Mouse (Mus musculus) neural tube, embryonic 14.5 days (tissue): ENCODE results near the gene Afg1l. TPM values are rescaled to one million over a fixed set of nuclear protein-coding genes. Genes with fewer than 3 reads are reported as not detected.

Experiments used
- ATAC-seq: fragments of 200-750 bp; cut with Nextera tagmentation; 2 replicates; pipeline ENCODE4 v1.8.0; 2017; ENCODE audit warnings: low read depth, mild to moderate bottlenecking, moderate TSS enrichment, moderate library complexity
- H3K27ac ChIP-seq: fragments of 300-500 bp; sonication (generic); 2 replicates; pipeline ENCODE4 v1.5.1; 2014; ENCODE audit warnings: low read depth, mild to moderate bottlenecking, control low read depth, low read length, moderate library complexity, mixed read lengths
- H3K27me3 ChIP-seq: fragments of 300-500 bp; sonication (generic); 2 replicates; pipeline ENCODE4 v1.6.1; 2014; ENCODE audit warnings: low read length; ENCODE audit not compliant: control insufficient read depth, insufficient read depth
- H3K36me3 ChIP-seq: fragments of 300-500 bp; sonication (generic); 2 replicates; pipeline ENCODE4 v1.6.1; 2014; ENCODE audit warnings: low read length, mixed read lengths; ENCODE audit not compliant: control insufficient read depth, insufficient read depth
- H3K4me1 ChIP-seq: fragments of 300-500 bp; sonication (generic); 2 replicates; pipeline ENCODE4 v1.6.1; 2014; ENCODE audit warnings: low read length; ENCODE audit not compliant: control insufficient read depth, insufficient read depth
- H3K4me2 ChIP-seq: fragments of 300-500 bp; sonication (generic); 2 replicates; pipeline ENCODE4 v1.6.1; 2014; ENCODE audit warnings: mild to moderate bottlenecking, low read depth, low read length, control low read depth
- H3K4me3 ChIP-seq: fragments of 300-500 bp; sonication (generic); 2 replicates; pipeline ENCODE4 v1.5.1; 2014; ENCODE audit warnings: low read depth, low read length, control low read depth, mixed read lengths
- H3K9ac ChIP-seq: fragments of 300-500 bp; sonication (generic); replicated peaks from 2 replicates; pipeline ENCODE4 v1.6.1; 2014; ENCODE audit warnings: low read depth, mild to moderate bottlenecking, control low read depth, low read length, mixed read lengths
- H3K9me3 ChIP-seq: fragments of 300-500 bp; sonication (generic); 2 replicates; pipeline ENCODE4 v1.6.1; 2016; ENCODE audit warnings: low read length; ENCODE audit not compliant: control insufficient read depth
- WGBS: fragments of 180-500 bp; shearing (Covaris S2); extraction: QIAGEN DNeasy Blood & Tissue Kit; methylation state at CpG from one replicate; pipeline ENCODE4 v1.1.7; 2014; 5-methylcytosine and 5-hydroxymethylcytosine counted together
- polyA plus RNA-seq: library from polyadenylated mRNA; unstranded; fragments of >200 nt; fragmentation: Nextera tagmentation; extraction: Ambion mirVana; gene quantifications from 2 replicates; pipeline ENCODE4 v1.2.1, GENCODE M21; 2014

Gene Afg1l
- polyA plus RNA-seq, 1 experiment from 2014 or later: 8.0 TPM

GRCm38 (mm10) chr10:42323978-42324377 is 154.4 kb downstream of the Afg1l start:
- Histone ChIP-seq H3K36me3 (no peaks in the 10 kb centered on the region), H3K4me1 (no peaks in the 10 kb centered on the region), H3K9ac (no peak overlapping the region), H3K27me3 (no peaks in the 10 kb centered on the region), H3K4me2 (no peak overlapping the region), H3K27ac (no peak overlapping the region), H3K4me3 (no peak overlapping the region), H3K9me3 (no peaks in the 10 kb centered on the region)
- ATAC-seq: no peak

DNA sequence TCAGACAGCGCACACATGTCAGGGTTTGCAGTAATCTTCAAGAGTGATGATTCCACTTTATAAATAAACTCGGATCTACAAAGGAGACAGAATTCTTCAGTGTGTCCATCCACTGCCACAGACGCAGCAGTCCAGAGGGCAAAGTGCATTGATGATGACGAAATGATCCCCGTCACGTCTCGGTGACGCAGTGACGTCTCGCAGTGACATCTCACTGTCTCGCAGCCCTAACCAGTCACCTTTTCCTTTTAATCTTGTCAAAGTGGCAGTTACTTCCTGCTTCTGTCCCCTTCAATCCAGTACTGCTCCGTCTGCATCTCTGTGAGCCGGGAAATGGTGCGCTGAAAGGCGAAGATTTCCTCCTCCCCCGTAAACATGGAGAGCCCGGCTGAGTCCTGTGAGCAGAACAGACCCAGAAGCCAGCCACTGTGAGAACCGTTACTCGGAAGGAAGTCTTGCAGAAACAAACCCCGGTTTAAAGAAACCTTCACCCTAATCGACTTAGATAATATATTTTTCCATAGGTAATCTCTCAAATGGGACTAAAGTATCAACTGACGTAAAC is 165.1 kb downstream of the Afg1l start:
- H3K4me2 ChIP-seq: no peak overlapping the region
- no peaks in the 10 kb centered on the region for H3K27me3 ChIP-seq
- no peak overlapping the region for H3K9ac ChIP-seq
- H3K4me3 ChIP-seq: no peak overlapping the region
- H3K9me3 ChIP-seq: no peaks in the 10 kb centered on the region
- H3K36me3 ChIP-seq: no peaks in the 10 kb centered on the region
- no peak overlapping the region for H3K27ac ChIP-seq
- 83% methylated on average over 22 of the region's 22 CpGs for WGBS
- no peaks in the 10 kb centered on the region for H3K4me1 ChIP-seq
- ATAC-seq: no peak

GRCm38 (mm10) chr10:42312557-42312956 is 165.8 kb downstream of the Afg1l start:
- Histone ChIP-seq H3K9me3 (no peaks in the 10 kb centered on the region), H3K4me3 (no peak overlapping the region), H3K27me3 (no peaks in the 10 kb centered on the region), H3K4me2 (no peak overlapping the region), H3K27ac (no peak overlapping the region), H3K9ac (no peak overlapping the region), H3K36me3 (no peaks in the 10 kb centered on the region), H3K4me1 (no peaks in the 10 kb centered on the region)
- ATAC-seq: no peak
- WGBS: 68% methylated on average over 1 of the region's 1 CpGs

DNA sequence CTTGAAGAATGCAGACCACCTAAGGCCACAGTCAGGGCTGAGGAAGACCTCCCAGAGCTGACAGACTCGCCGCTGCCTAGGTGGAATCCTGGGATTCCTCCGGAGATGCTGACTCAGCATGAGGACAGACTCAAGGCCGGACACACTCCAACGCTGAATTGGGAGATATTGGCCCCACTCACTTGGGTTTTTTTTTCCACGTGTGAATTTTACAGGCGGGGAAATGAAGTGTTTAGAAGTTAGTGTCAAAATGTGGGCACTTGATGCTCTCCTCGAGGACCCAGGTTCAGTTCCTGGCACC is 169.7 kb downstream of the Afg1l start:
- no peaks in the 10 kb centered on the region for H3K4me1 ChIP-seq
- H3K4me3 ChIP-seq: 0 out of 2 replicates have a peak overlapping the region, but pooled peaks have one; percentile 12
- ATAC-seq: 0 out of 2 replicates have a peak, but pooled peaks have one; percentile 22
- H3K9me3 ChIP-seq: no peaks in the 10 kb centered on the region
- H3K27me3 ChIP-seq: no peaks in the 10 kb centered on the region
- no peaks in the 10 kb centered on the region for H3K36me3 ChIP-seq
- H3K4me2 ChIP-seq: peak overlapping the region; percentile 47
- WGBS: 28% methylated on average over 8 of the region's 8 CpGs
- no peak overlapping the region for H3K27ac ChIP-seq
- no peak overlapping the region for H3K9ac ChIP-seq

- Histone ChIP-seq H3K27ac (no peak overlapping the region), H3K27me3 (no peaks in the 10 kb centered on the region), H3K9me3 (no peaks in the 10 kb centered on the region), H3K9ac (no peak overlapping the region), H3K4me3 (0 out of 2 replicates have a peak overlapping the region, but pooled peaks have one; percentile 12), H3K4me2 (peak overlapping the region; percentile 47), H3K4me1 (no peaks in the 10 kb centered on the region), H3K36me3 (no peaks in the 10 kb centered on the region)
- peak; percentile 85 for ATAC-seq
- 6% methylated on average over 20 of the region's 20 CpGs for WGBS
Observed at GRCm38 (mm10) chr10:42307980-42308686, 170.2 kb downstream of the Afg1l start.

DNA sequence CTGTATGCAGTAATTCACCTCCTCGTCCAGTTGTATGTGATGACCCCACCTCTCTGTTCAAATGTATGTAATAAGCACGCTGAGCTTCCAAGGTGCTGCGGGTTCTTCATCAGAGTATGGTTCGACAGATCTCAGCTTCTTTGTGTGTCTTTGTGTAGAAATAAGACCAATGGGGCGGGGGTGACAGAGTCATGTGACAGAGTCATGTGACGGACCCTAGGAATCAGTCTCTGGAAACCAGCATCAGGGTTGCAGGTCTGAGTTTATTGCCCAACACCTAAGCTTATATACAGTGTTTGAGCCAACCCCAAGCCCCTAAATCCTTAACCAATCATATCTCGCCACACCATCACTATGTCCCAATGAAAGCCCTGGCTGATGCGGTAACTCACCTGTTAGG is 171.9 kb downstream of the Afg1l start:
- ATAC-seq: no peak
- no peaks in the 10 kb centered on the region for H3K27me3 ChIP-seq
- H3K9ac ChIP-seq: no peak overlapping the region
- H3K4me2 ChIP-seq: no peak overlapping the region
- no peaks in the 10 kb centered on the region for H3K4me1 ChIP-seq
- H3K27ac ChIP-seq: no peak overlapping the region
- 91% methylated on average over 8 of the region's 8 CpGs for WGBS
- no peaks in the 10 kb centered on the region for H3K36me3 ChIP-seq
- H3K9me3 ChIP-seq: no peaks in the 10 kb centered on the region
- no peak overlapping the region for H3K4me3 ChIP-seq

DNA sequence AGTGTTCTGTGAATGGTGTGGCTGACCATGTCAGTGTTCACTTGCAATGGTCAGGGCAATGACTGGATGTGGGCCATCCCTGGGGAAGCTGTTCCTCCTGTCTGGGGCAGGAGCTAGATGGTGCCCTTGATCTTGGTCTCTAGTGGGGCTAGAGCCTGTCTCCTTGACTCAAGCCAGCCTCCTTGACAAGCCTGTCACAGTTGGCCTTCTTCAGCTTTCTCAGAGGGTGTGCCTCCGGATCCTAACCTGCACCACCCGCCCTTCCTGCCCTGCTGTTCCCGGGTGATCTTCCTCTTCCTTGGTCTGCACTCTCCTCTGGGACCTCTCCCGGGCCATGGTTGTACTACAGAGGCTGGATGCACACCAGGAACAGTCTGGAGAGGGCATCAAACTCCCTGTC is 177.6 kb downstream of the Afg1l start:
- no peak overlapping the region for H3K4me3 ChIP-seq
- WGBS: 74% methylated on average over 4 of the region's 4 CpGs
- no peaks in the 10 kb centered on the region for H3K27me3 ChIP-seq
- H3K9me3 ChIP-seq: no peaks in the 10 kb centered on the region
- no peak overlapping the region for H3K27ac ChIP-seq
- H3K4me1 ChIP-seq: no peaks in the 10 kb centered on the region
- H3K4me2 ChIP-seq: no peak overlapping the region
- no peaks in the 10 kb centered on the region for H3K36me3 ChIP-seq
- H3K9ac ChIP-seq: no peak overlapping the region
- no peak for ATAC-seq

GRCm38 (mm10) chr10:42299967-42300366 is 178.4 kb downstream of the Afg1l start:
- Histone ChIP-seq H3K27ac (no peak overlapping the region), H3K36me3 (no peaks in the 10 kb centered on the region), H3K9me3 (no peaks in the 10 kb centered on the region), H3K4me2 (no peak overlapping the region), H3K9ac (no peak overlapping the region), H3K4me3 (no peak overlapping the region), H3K27me3 (no peaks in the 10 kb centered on the region), H3K4me1 (no peaks in the 10 kb centered on the region)
- ATAC-seq: no peak
- WGBS: 68% methylated on average over 7 of the region's 7 CpGs

GRCm38 (mm10) chr10:42299426-42299825 is 178.9 kb downstream of the Afg1l start:
- H3K9ac ChIP-seq: no peak overlapping the region
- 83% methylated on average over 6 of the region's 6 CpGs for WGBS
- H3K36me3 ChIP-seq: no peaks in the 10 kb centered on the region
- no peak overlapping the region for H3K4me3 ChIP-seq
- no peaks in the 10 kb centered on the region for H3K27me3 ChIP-seq
- H3K9me3 ChIP-seq: no peaks in the 10 kb centered on the region
- H3K27ac ChIP-seq: no peak overlapping the region
- no peak for ATAC-seq
- H3K4me2 ChIP-seq: no peak overlapping the region
- no peaks in the 10 kb centered on the region for H3K4me1 ChIP-seq
